Mouse (Mus musculus): ENCODE results near the gene Rtel1.

The Rtel1 gene

GRCm38 (mm10) chr2:181319248-181320102 lies at the start of gene Rtel1:
TSS of gene Rtel1 (plus strand) at chr2:181319739.
- peak; percentile 76 for DNase-seq

- no peak for DNase-seq
These were observed 47.4 kb upstream of the Rtel1 start for GRCm38 (mm10) chr2:181272092-181272491.

GRCm38 (mm10) chr2:181273829-181274228 lies 45.7 kb upstream of the Rtel1 start:
- DNase-seq, result no peak

- no peak for DNase-seq
These were observed 44.9 kb upstream of the Rtel1 start for GRCm38 (mm10) chr2:181274639-181275038.

- no peak for DNase-seq
These were observed 42.8 kb upstream of the Rtel1 start for GRCm38 (mm10) chr2:181276766-181277165.

- no peak for DNase-seq
These were observed 41.7 kb upstream of the Rtel1 start for GRCm38 (mm10) chr2:181277866-181278265.

GRCm38 (mm10) chr2:181279968-181280367 lies 39.6 kb upstream of the Rtel1 start:
- DNase-seq, result no peak

GRCm38 (mm10) chr2:181286629-181287337 lies 32.8 kb upstream of the Rtel1 start:
- DNase-seq, result no peak

- DNase-seq, result peak; percentile 86
These were observed 32.1 kb upstream of the Rtel1 start for GRCm38 (mm10) chr2:181287338-181287957.

GRCm38 (mm10) chr2:181287958-181288350 lies 31.6 kb upstream of the Rtel1 start, which contains the start of gene Gmeb2:
TSS of gene Gmeb2 (minus strand) at chr2:181288035.
- DNase-seq, result peak; percentile 98

GRCm38 (mm10) chr2:181288691-181289090 lies 30.8 kb upstream of the Rtel1 start:
- no peak for DNase-seq

GRCm38 (mm10) chr2:181290937-181291336 lies 28.6 kb upstream of the Rtel1 start:
- DNase-seq, result no peak

GRCm38 (mm10) chr2:181302041-181302440 lies 17.5 kb upstream of the Rtel1 start:
- DNase-seq, result no peak

GRCm38 (mm10) chr2:181304944-181305343 lies 14.6 kb upstream of the Rtel1 start:
- no peak for DNase-seq

GRCm38 (mm10) chr2:181307144-181307804 lies 12.3 kb upstream of the Rtel1 start:
- peak; percentile 64 for DNase-seq

- DNase-seq, result peak; percentile 45
These were observed 7.1 kb upstream of the Rtel1 start for GRCm38 (mm10) chr2:181312435-181312834.

- DNase-seq, result no peak
These were observed 6.6 kb upstream of the Rtel1 start for GRCm38 (mm10) chr2:181313006-181313343.

- DNase-seq, result peak; percentile 71
These were observed 6.0 kb upstream of the Rtel1 start for GRCm38 (mm10) chr2:181313344-181314079.

GRCm38 (mm10) chr2:181314080-181314810 lies 5.3 kb upstream of the Rtel1 start, which contains the start of gene Stmn3:
TSS of gene Stmn3 (minus strand) at chr2:181314500.
- peak; percentile 83 for DNase-seq

- no peak for DNase-seq
These were observed 562 bp downstream of the Rtel1 start for GRCm38 (mm10) chr2:181320103-181320499.

- DNase-seq, result no peak
These were observed 2.6 kb downstream of the Rtel1 start for GRCm38 (mm10) chr2:181322136-181322535.

- no peak for DNase-seq
These were observed 6.6 kb downstream of the Rtel1 start for GRCm38 (mm10) chr2:181326098-181326497.
